Mouse (Mus musculus): ENCODE results near the gene Tnfrsf1a. TPM values are rescaled to one million over a fixed set of nuclear protein-coding genes. Genes with fewer than 3 reads are reported as not detected.
A peak's percentile ranks its signal among the peaks of the same experiment; 100 is the strongest.

Tnfrsf1a gene
- total and polyA plus RNA-seq, 2 experiments: 21.0 to 110 TPM

DNA sequence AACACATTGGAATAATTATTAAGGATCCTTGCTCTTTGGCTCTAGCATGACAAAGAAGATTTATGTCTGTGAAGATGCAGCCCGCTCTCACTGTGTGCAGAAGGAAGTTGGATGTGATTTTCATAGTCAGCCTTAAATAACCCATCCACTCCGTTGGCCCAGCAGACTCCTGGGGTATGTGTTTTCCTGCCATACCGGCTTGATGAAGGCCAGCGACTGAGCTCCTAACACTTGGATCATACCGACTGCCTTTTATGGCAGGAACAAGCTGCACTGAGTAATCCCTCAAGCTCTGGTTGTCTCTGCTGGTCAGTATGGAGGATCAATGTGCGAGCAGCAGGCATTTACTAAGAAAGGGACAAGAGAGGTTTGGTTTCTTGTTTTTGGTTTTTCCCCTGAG lies 43.7 kb upstream of the Tnfrsf1a start:
- 91% methylated on average over 6 of the region's 6 CpGs for WGBS
- peaks cover 7% of the 10 kb centered on the region; the same call in 1 of the 2 replicates for H3K4me1 ChIP-seq (ENCODE audit: control insufficient read depth, insufficient read depth, low read length)

DNA sequence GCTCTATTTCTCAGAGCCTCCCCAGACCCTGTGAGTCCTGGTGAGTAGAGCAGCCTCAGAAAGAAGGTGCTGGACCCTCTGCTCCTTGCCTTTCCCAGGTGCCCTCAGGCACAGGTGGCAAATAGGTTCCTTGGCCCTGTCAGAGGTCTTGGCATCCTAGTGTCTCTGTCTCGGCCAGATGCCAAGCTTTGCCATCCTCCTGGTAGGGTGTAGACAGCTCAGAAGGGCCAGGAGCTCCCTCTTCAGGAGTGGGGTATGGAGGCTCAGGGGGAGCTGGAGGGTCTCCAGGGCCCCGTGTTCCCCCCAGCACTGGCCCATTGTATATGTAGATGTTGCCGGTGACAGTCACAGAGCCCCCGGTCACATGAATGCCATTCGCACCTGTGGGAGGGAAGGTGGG lies 42.1 kb upstream of the Tnfrsf1a start:
- peaks cover 13% of the 10 kb centered on the region; the same call in 1 of the 2 replicates for H3K36me3 ChIP-seq (ENCODE audit: control insufficient read depth, insufficient read depth, low read length)
- H3K4me3 ChIP-seq (ENCODE audit: insufficient read depth, low read depth, low read length): no peak overlapping the region
- H3K27ac ChIP-seq (replicated peaks; ENCODE audit: insufficient read depth, low read depth, low read length): no peak overlapping the region
- H3K4me1 ChIP-seq (ENCODE audit: control insufficient read depth, insufficient read depth, low read length): peaks cover 16% of the 10 kb centered on the region
- H3K27me3 ChIP-seq (ENCODE audit: control insufficient read depth, insufficient read depth, low read length): no peaks in the 10 kb centered on the region
- no peak for DNase-seq (ENCODE audit: extremely low read depth, low read depth, low spot score)
- peaks cover 8% of the 10 kb centered on the region; the same call in 1 of the 2 replicates for H3K79me2 ChIP-seq (ENCODE audit: control insufficient read depth, insufficient read depth, low read length)
- no peak for TF ChIP-seq CTCF (IDR thresholded peaks at IDR 0.05; ENCODE audit: low read depth, low read length)
- no peak for TF ChIP-seq POLR2A (IDR thresholded peaks at IDR 0.05; ENCODE audit: extremely low read depth, insufficient read depth, low read length)
- WGBS: 95% methylated on average over 5 of the region's 5 CpGs
- no peak overlapping the region for H3K9ac ChIP-seq (ENCODE audit: low read depth, low read length)

More for the DNA sequence above, 43.7 kb upstream of the Tnfrsf1a start:
- TF ChIP-seq CTCF (IDR thresholded peaks at IDR 0.05; ENCODE audit: low read depth, low read length) (no peak), POLR2A (IDR thresholded peaks at IDR 0.05; ENCODE audit: extremely low read depth, insufficient read depth, low read length) (no peak)
- H3K27me3 ChIP-seq (ENCODE audit: control insufficient read depth, insufficient read depth, low read length): no peaks in the 10 kb centered on the region
- H3K9ac ChIP-seq (ENCODE audit: low read depth, low read length): no peak overlapping the region
- H3K36me3 ChIP-seq (ENCODE audit: control insufficient read depth, insufficient read depth, low read length): peaks cover 5% of the 10 kb centered on the region; the same call in 1 of the 2 replicates
- no peak overlapping the region for H3K27ac ChIP-seq (replicated peaks; ENCODE audit: insufficient read depth, low read depth, low read length)
- H3K79me2 ChIP-seq (ENCODE audit: control insufficient read depth, insufficient read depth, low read length): no peaks in the 10 kb centered on the region
- H3K4me3 ChIP-seq (ENCODE audit: insufficient read depth, low read depth, low read length): no peak overlapping the region
- no peak for DNase-seq (ENCODE audit: extremely low read depth, low read depth, low spot score)

DNA sequence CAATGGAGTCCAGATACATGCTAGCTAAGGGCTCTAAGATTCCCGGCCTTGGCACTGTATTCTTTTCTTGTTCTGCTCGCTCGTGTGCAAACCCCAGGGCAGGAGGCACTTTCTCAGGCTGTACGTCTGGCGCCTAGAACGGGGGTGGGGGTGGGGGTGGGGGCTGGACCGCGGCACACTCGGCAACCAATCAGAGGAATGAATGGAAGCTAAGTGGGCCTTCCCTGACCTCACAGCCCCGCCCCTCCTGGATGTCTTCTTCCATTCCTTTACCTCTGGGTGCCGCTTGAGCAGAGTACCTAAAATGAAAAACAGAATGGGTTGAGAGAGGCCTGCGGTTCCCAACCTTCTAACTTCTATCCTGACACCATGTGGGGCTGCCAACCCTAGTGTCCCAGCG lies 40.2 kb upstream of the Tnfrsf1a start:
- DNase-seq (ENCODE audit: extremely low read depth, low read depth, low spot score): peak; percentile 28
- no peak overlapping the region for H3K4me3 ChIP-seq (ENCODE audit: insufficient read depth, low read depth, low read length)
- H3K79me2 ChIP-seq (ENCODE audit: control insufficient read depth, insufficient read depth, low read length): peaks cover 11% of the 10 kb centered on the region; the same call in 1 of the 2 replicates
- no peaks in the 10 kb centered on the region for H3K27me3 ChIP-seq (ENCODE audit: control insufficient read depth, insufficient read depth, low read length)
- no peak overlapping the region for H3K9ac ChIP-seq (ENCODE audit: low read depth, low read length)
- whole genome bisulfite sequencing: 54% methylated on average over 13 of the region's 13 CpGs
- TF ChIP-seq POLR2A (IDR thresholded peaks at IDR 0.05; ENCODE audit: extremely low read depth, insufficient read depth, low read length) (no peak), CTCF (IDR thresholded peaks at IDR 0.05; ENCODE audit: low read depth, low read length) (no peak)
- H3K4me1 ChIP-seq (ENCODE audit: control insufficient read depth, insufficient read depth, low read length): peaks cover 20% of the 10 kb centered on the region
- H3K27ac ChIP-seq (replicated peaks; ENCODE audit: insufficient read depth, low read depth, low read length): peak overlapping the region; percentile 54
- H3K36me3 ChIP-seq (ENCODE audit: control insufficient read depth, insufficient read depth, low read length): peaks cover 13% of the 10 kb centered on the region; the same call in 1 of the 2 replicates

DNA sequence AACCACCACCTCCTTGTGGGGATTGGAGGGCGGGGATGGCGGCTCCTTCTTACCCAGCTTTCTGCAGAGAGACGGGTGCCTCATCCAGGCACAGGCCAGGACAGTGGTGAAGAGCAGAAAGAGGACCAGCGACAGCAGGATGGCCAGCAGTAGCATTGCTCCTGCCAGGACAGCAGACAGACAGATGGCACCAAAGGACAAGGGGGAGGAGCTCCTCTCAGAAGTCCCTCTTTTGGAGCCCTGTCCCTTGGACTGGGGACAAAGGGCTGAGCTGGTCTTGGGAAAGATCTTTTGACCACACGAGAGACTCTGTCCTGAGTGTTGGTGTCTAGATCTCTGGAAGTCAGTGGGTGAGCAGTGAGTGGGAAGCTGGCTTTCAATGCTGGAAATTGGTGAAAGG lies 39.8 kb upstream of the Tnfrsf1a start:
- H3K36me3 ChIP-seq (ENCODE audit: control insufficient read depth, insufficient read depth, low read length): peaks cover 13% of the 10 kb centered on the region; the same call in 1 of the 2 replicates
- TF ChIP-seq CTCF (IDR thresholded peaks at IDR 0.05; ENCODE audit: low read depth, low read length) (peak; percentile 59), POLR2A (IDR thresholded peaks at IDR 0.05; ENCODE audit: extremely low read depth, insufficient read depth, low read length) (no peak)
- peaks cover 11% of the 10 kb centered on the region; the same call in 1 of the 2 replicates for H3K79me2 ChIP-seq (ENCODE audit: control insufficient read depth, insufficient read depth, low read length)
- peak overlapping the region; percentile 54 for H3K27ac ChIP-seq (replicated peaks; ENCODE audit: insufficient read depth, low read depth, low read length)
- H3K4me1 ChIP-seq (ENCODE audit: control insufficient read depth, insufficient read depth, low read length): peaks cover 25% of the 10 kb centered on the region
- H3K27me3 ChIP-seq (ENCODE audit: control insufficient read depth, insufficient read depth, low read length): no peaks in the 10 kb centered on the region
- peak overlapping the region; percentile 44; the same call in 1 of the 2 replicates for H3K4me3 ChIP-seq (ENCODE audit: insufficient read depth, low read depth, low read length)
- WGBS: 39% methylated on average over 5 of the region's 5 CpGs
- DNase-seq (ENCODE audit: extremely low read depth, low read depth, low spot score): peak; percentile 97
- peak overlapping the region; percentile 78 for H3K9ac ChIP-seq (ENCODE audit: low read depth, low read length)

DNA sequence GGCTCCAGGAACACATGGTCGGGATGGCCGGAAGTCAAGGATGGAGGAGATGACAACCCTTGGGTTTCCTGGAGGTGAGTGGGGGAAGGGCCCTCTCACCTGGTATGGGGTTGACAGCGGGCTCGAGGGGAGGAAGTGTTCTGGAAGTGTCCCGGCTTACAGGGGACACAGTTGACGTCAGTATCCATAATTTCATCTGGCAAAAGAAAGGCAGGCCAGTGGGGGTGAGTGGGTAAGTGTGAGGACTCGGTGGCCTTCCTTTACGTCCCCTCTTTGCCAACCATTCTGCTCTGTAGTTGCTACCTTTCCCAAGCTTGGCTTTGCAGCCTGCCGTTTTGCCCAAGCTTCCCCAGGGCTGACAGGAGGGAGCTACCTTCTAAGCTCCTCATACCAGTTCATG lies 37.0 kb upstream of the Tnfrsf1a start:
- TF ChIP-seq POLR2A (IDR thresholded peaks at IDR 0.05; ENCODE audit: extremely low read depth, insufficient read depth, low read length) (no peak), CTCF (IDR thresholded peaks at IDR 0.05; ENCODE audit: low read depth, low read length) (no peak)
- WGBS: 52% methylated on average over 9 of the region's 9 CpGs
- peaks cover 29% of the 10 kb centered on the region for H3K4me1 ChIP-seq (ENCODE audit: control insufficient read depth, insufficient read depth, low read length)
- no peak for DNase-seq (ENCODE audit: extremely low read depth, low read depth, low spot score)
- H3K36me3 ChIP-seq (ENCODE audit: control insufficient read depth, insufficient read depth, low read length): peaks cover 13% of the 10 kb centered on the region; the same call in 1 of the 2 replicates
- H3K4me3 ChIP-seq (ENCODE audit: insufficient read depth, low read depth, low read length): peak overlapping the region; percentile 80; the same call in 1 of the 2 replicates
- H3K27ac ChIP-seq (replicated peaks; ENCODE audit: insufficient read depth, low read depth, low read length): peak overlapping the region; percentile 57
- peak overlapping the region; percentile 91 for H3K9ac ChIP-seq (ENCODE audit: low read depth, low read length)
- H3K79me2 ChIP-seq (ENCODE audit: control insufficient read depth, insufficient read depth, low read length): peaks cover 11% of the 10 kb centered on the region; the same call in 1 of the 2 replicates
- H3K27me3 ChIP-seq (ENCODE audit: control insufficient read depth, insufficient read depth, low read length): no peaks in the 10 kb centered on the region

Measured in liver, adult 2 months (tissue).